In genomic region chr8:8258231-8258638, GRCm38 (mm10) we compare ENCODE assay signal across 11 mouse cellular contexts.
A peak's percentile ranks its signal among the peaks of the same experiment; 100 is the strongest.
DNase-seq lines count a peak whose midpoint lies in the region; ATAC-seq and TF ChIP-seq lines count a peak whose summit lies in the region.
"Had no signal": no experiment of that assay in that cellular context is flagged by ENCODE, and none has a peak within 500 bp of the region (broad histone marks: within the 10 kb centered on the region; RNA-seq: fewer than 3 reads in every experiment).

No protein-coding gene starts in this region.

- no peak for ATAC-seq in lung, embryonic 14.5 days (ENCODE audit: insufficient read depth)
- no peak for ATAC-seq in embryonic facial prominence, embryonic 13.5 days (ENCODE audit: insufficient number of reproducible peaks, insufficient read depth, low FRiP score, low TSS enrichment, low read depth)
- peak; percentile 40; the same call in 1 of the 2 replicates for ATAC-seq in hindbrain, embryonic 16.5 days
- peak; percentile 75; the same call in 1 of the 2 replicates for ATAC-seq in neural tube, embryonic 12.5 days (ENCODE audit: low FRiP score, low read depth)
- no peak for ATAC-seq in cerebellum, adult (ENCODE audit: insufficient number of reproducible peaks, low FRiP score, low TSS enrichment)

- 0 out of 2 replicates have a peak overlapping the region, but pooled peaks have one; percentile 15 for H3K4me2 ChIP-seq in lung, embryonic 14.5 days
- peak overlapping the region; percentile 18 for H3K4me2 ChIP-seq in embryonic facial prominence, embryonic 13.5 days
- peak overlapping the region; percentile 8; the same call in 1 of the 2 replicates for H3K4me2 ChIP-seq in hindbrain, embryonic 16.5 days (ENCODE audit: low read length)
- peak overlapping the region; percentile 33 for H3K4me2 ChIP-seq in neural tube, embryonic 12.5 days (replicated peaks)
- H3K4me2 ChIP-seq: liver, embryonic 15.5 days had no signal

- DNase-seq in lung, embryonic 14.5 days = peak; percentile 11
- no peak for DNase-seq in lung, postnatal 36 days
- DNase-seq in thymus, postnatal 10 days (ENCODE audit: low spot score in 2 of 2) = no peak
- no peak for DNase-seq in cerebellum, adult 11 months
- DNase-seq: cerebellum, postnatal 14 days had no signal

- TF ChIP-seq CTCF in lung, embryonic 14.5 days (IDR thresholded peaks at IDR 0.05; ENCODE audit: low read depth) = no peak

- no peak overlapping the region for H3K9ac ChIP-seq in lung, embryonic 14.5 days
- H3K9ac ChIP-seq in embryonic facial prominence, embryonic 13.5 days = no peak overlapping the region
- H3K9ac ChIP-seq in hindbrain, embryonic 16.5 days (ENCODE audit: low read depth, low read length) = no peak overlapping the region
- H3K9ac ChIP-seq in neural tube, embryonic 12.5 days = no peak overlapping the region
- H3K9ac ChIP-seq: liver, embryonic 15.5 days had no signal

- 19% methylated on average over 9 of the region's 9 CpGs for WGBS in lung, embryonic 14.5 days
- WGBS in embryonic facial prominence, embryonic 13.5 days = 8% methylated on average over 9 of the region's 9 CpGs
- WGBS in hindbrain, embryonic 16.5 days = 6% methylated on average over 9 of the region's 9 CpGs
- WGBS in neural tube, embryonic 12.5 days = 6% methylated on average over 9 of the region's 9 CpGs

- H3K9me3 ChIP-seq in lung, embryonic 14.5 days (ENCODE audit: low read depth, low read length) = peaks cover under 1% of the 10 kb centered on the region; the same call in 1 of the 2 replicates
- no peaks in the 10 kb centered on the region for H3K9me3 ChIP-seq in embryonic facial prominence, embryonic 13.5 days
- H3K9me3 ChIP-seq in hindbrain, embryonic 16.5 days (ENCODE audit: control insufficient read depth, low read length) = no peaks in the 10 kb centered on the region
- H3K9me3 ChIP-seq in neural tube, embryonic 12.5 days = no peaks in the 10 kb centered on the region
- H3K9me3 ChIP-seq: liver, embryonic 15.5 days had no signal

- H3K36me3 ChIP-seq in lung, embryonic 14.5 days (ENCODE audit: insufficient read depth) = no peaks in the 10 kb centered on the region
- H3K36me3 ChIP-seq in embryonic facial prominence, embryonic 13.5 days = no peaks in the 10 kb centered on the region
- H3K36me3 ChIP-seq in hindbrain, embryonic 16.5 days (ENCODE audit: control insufficient read depth, insufficient read depth, low read length) = no peaks in the 10 kb centered on the region
- no peaks in the 10 kb centered on the region for H3K36me3 ChIP-seq in neural tube, embryonic 12.5 days
- H3K36me3 ChIP-seq: liver, embryonic 15.5 days had no signal

- H3K27me3 ChIP-seq in lung, embryonic 14.5 days (ENCODE audit: insufficient read depth, low read length) = no peaks in the 10 kb centered on the region
- H3K27me3 ChIP-seq in embryonic facial prominence, embryonic 13.5 days = no peaks in the 10 kb centered on the region
- H3K27me3 ChIP-seq in hindbrain, embryonic 16.5 days (replicated peaks; ENCODE audit: control insufficient read depth, insufficient read depth, low read length) = no peaks in the 10 kb centered on the region
- H3K27me3 ChIP-seq in neural tube, embryonic 12.5 days (replicated peaks) = no peaks in the 10 kb centered on the region
- H3K27me3 ChIP-seq: liver, embryonic 15.5 days had no signal

- H3K4me3 ChIP-seq in lung, embryonic 14.5 days (ENCODE audit: low read depth, low read length) = no peak overlapping the region
- H3K4me3 ChIP-seq in embryonic facial prominence, embryonic 13.5 days = no peak overlapping the region
- no peak overlapping the region for H3K4me3 ChIP-seq in hindbrain, embryonic 16.5 days (ENCODE audit: low read length)
- no peak overlapping the region for H3K4me3 ChIP-seq in neural tube, embryonic 12.5 days
- H3K4me3 ChIP-seq: layer of hippocampus, adult 2 months; liver, embryonic 15.5 days had no signal

- no peak overlapping the region for H3K27ac ChIP-seq in lung, embryonic 14.5 days (ENCODE audit: low read depth)
- H3K27ac ChIP-seq in embryonic facial prominence, embryonic 13.5 days = no peak overlapping the region
- H3K27ac ChIP-seq in hindbrain, embryonic 16.5 days (ENCODE audit: low read depth, low read length) = no peak overlapping the region
- H3K27ac ChIP-seq in neural tube, embryonic 12.5 days = no peak overlapping the region
- H3K27ac ChIP-seq: layer of hippocampus, adult 2 months; liver, embryonic 15.5 days had no signal

- H3K4me1 ChIP-seq in lung, embryonic 14.5 days (ENCODE audit: insufficient read depth) = peaks cover 3% of the 10 kb centered on the region; the same call in 1 of the 2 replicates
- H3K4me1 ChIP-seq in embryonic facial prominence, embryonic 13.5 days = peaks cover 16% of the 10 kb centered on the region; the same call in 1 of the 2 replicates
- peaks cover 2% of the 10 kb centered on the region; the same call in 1 of the 2 replicates for H3K4me1 ChIP-seq in hindbrain, embryonic 16.5 days (ENCODE audit: control insufficient read depth, insufficient read depth, low read depth, low read length)
- no peaks in the 10 kb centered on the region; the same call in 1 of the 2 replicates for H3K4me1 ChIP-seq in neural tube, embryonic 12.5 days
- H3K4me1 ChIP-seq: liver, embryonic 15.5 days had no signal

Comparison
In these comparisons a context has a peak if more than half of its experiments do, and no peak if none do; other contexts are left out.
1. ATAC-seq: peak in hindbrain, embryonic 16.5 days (single experiment) and neural tube, embryonic 12.5 days (single experiment); none in lung, embryonic 14.5 days (single experiment), embryonic facial prominence, embryonic 13.5 days (single experiment) and cerebellum, adult (single experiment).
2. Peak in every context shown above with its lines, with median percentiles within 50 percentile points of each other: H3K4me2 ChIP-seq.